Mouse (Mus musculus) monocyte, adult 2 months (primary cell): ENCODE results near the gene Zbtb9.
"Not testable (repeated sequence)": the region's sequence is repeated elsewhere in the genome, so short reads cannot be mapped to it uniquely, and the experiment has no call there.

Experiments used
- DNase-seq, 2 experiments: peaks; one replicate each; pipeline ENCODE4 v3.0.0; 2022; ENCODE audit warnings: low spot score in 2 of 2, low read depth in 1 of 2

Zbtb9 gene

GRCm38 (mm10) chr17:26971247-26971905 lies 1.6 kb upstream of the Zbtb9 start:
- DNase-seq, result no peak

GRCm38 (mm10) chr17:26972107-26972506 lies 860 bp upstream of the Zbtb9 start:
- DNase-seq, result no peak

- DNase-seq, result no peak
These were observed 1.6 kb downstream of the Zbtb9 start for GRCm38 (mm10) chr17:26974547-26974946.

- DNase-seq, result no peak
These were observed 2.4 kb downstream of the Zbtb9 start for GRCm38 (mm10) chr17:26975415-26975814.

- not testable (repeated sequence) for DNase-seq
These were observed 4.4 kb downstream of the Zbtb9 start for GRCm38 (mm10) chr17:26977354-26977753.

- DNase-seq, result no peak
These were observed 6.5 kb downstream of the Zbtb9 start for GRCm38 (mm10) chr17:26979426-26979825.

GRCm38 (mm10) chr17:26981050-26981449 lies 8.1 kb downstream of the Zbtb9 start:
- DNase-seq, result no peak

- no peak for DNase-seq
These were observed 10.4 kb downstream of the Zbtb9 start for GRCm38 (mm10) chr17:26983382-26983781.

GRCm38 (mm10) chr17:26985503-26986179 lies 12.7 kb downstream of the Zbtb9 start:
- DNase-seq, result no peak

GRCm38 (mm10) chr17:26990521-26990920 lies 17.6 kb downstream of the Zbtb9 start:
- no peak for DNase-seq

- no peak for DNase-seq
These were observed 21.4 kb downstream of the Zbtb9 start for GRCm38 (mm10) chr17:26994410-26994809.

- DNase-seq, result no peak
These were observed 22.0 kb downstream of the Zbtb9 start for GRCm38 (mm10) chr17:26995006-26995405.

- DNase-seq, result no peak
These were observed 22.6 kb downstream of the Zbtb9 start for GRCm38 (mm10) chr17:26995562-26995961.

GRCm38 (mm10) chr17:26997661-26998060 lies 24.7 kb downstream of the Zbtb9 start:
- DNase-seq, result no peak

GRCm38 (mm10) chr17:26998283-26998682 lies 25.3 kb downstream of the Zbtb9 start:
- DNase-seq, result no peak

GRCm38 (mm10) chr17:26999996-27000395 lies 27.0 kb downstream of the Zbtb9 start:
- no peak for DNase-seq

GRCm38 (mm10) chr17:27001151-27001550 lies 28.2 kb downstream of the Zbtb9 start:
- no peak for DNase-seq

- DNase-seq, result no peak
These were observed 28.9 kb downstream of the Zbtb9 start for GRCm38 (mm10) chr17:27001889-27002288.

GRCm38 (mm10) chr17:27004431-27004830 lies 31.5 kb downstream of the Zbtb9 start:
- DNase-seq, result peak in 1 of 2 experiments; percentile 64

GRCm38 (mm10) chr17:27004903-27005485 lies 32.0 kb downstream of the Zbtb9 start:
- DNase-seq, result no peak

- peak in 1 of 2 experiments; percentile 29 for DNase-seq
These were observed 32.7 kb downstream of the Zbtb9 start for GRCm38 (mm10) chr17:27005644-27006043.

- no peak for DNase-seq
These were observed 35.3 kb downstream of the Zbtb9 start for GRCm38 (mm10) chr17:27008277-27008676.
